Mouse (Mus musculus) MEL (cell line): ENCODE measurements at regions not wholly inside any gene's neighbourhood (a gene's known extent, or its start where the extent isn't known, plus 50 kb on each side); places are given as distances from the start of the nearest gene placed in this dataset.

Experiments
- DNase-seq: peaks from one replicate; pipeline ENCODE4 v3.0.0; 2011; ENCODE audit warnings: low read depth, low spot score
- H3K27ac ChIP-seq: 2 replicates; pipeline ENCODE4 v1.5.1; 2012; ENCODE audit warnings: low read depth, mild to moderate bottlenecking, control low read depth, low read length, moderate library complexity; ENCODE audit not compliant: control insufficient read depth
- H3K27me3 ChIP-seq, 2 experiments: fragments of 150-350 bp in 1 of 2; sonication (generic) in 1 of 2; 2 replicates each; pipeline ENCODE4 v1.6.1; 2012; ENCODE audit warnings: low read length in 2 of 2, mild to moderate bottlenecking in 2 of 2, improper control_type of control experiment in 1 of 2, moderate library complexity in 1 of 2; ENCODE audit not compliant: insufficient read depth in 2 of 2, control insufficient read depth in 1 of 2
- H3K36me3 ChIP-seq, 2 experiments: 2 replicates each; pipeline ENCODE4 v1.6.1; 2012 to 2014; ENCODE audit warnings: low read length in 2 of 2, improper control_type of control experiment in 1 of 2, inconsistent platforms in 1 of 2, mild to moderate bottlenecking in 1 of 2; ENCODE audit not compliant: insufficient read depth in 2 of 2, control insufficient read depth in 1 of 2
- H3K4me1 ChIP-seq, 2 experiments: fragments of 150-350 bp in 1 of 2; sonication (generic) in 1 of 2; 2 replicates each; pipeline ENCODE4 v1.6.1; 2012; ENCODE audit warnings: low read length in 2 of 2, improper control_type of control experiment in 1 of 2, mild to moderate bottlenecking in 1 of 2; ENCODE audit not compliant: insufficient read depth in 2 of 2, control insufficient read depth in 1 of 2
- H3K4me3 ChIP-seq, 2 experiments: fragments of 150-350 bp in 1 of 2; sonication (generic) in 1 of 2; 2 replicates each; pipeline ENCODE4 v1.5.1; 2012; ENCODE audit warnings: low read depth in 2 of 2, low read length in 2 of 2, mild to moderate bottlenecking in 2 of 2, moderate library complexity in 2 of 2, control low read depth in 1 of 2, improper control_type of control experiment in 1 of 2; ENCODE audit not compliant: control insufficient read depth in 1 of 2, insufficient read depth in 1 of 2
- H3K79me2 ChIP-seq: 2 replicates; pipeline ENCODE4 v1.6.1; 2012; ENCODE audit warnings: mild to moderate bottlenecking, low read length, moderate library complexity; ENCODE audit not compliant: control insufficient read depth, poor library complexity, insufficient read depth
- H3K9ac ChIP-seq: 2 replicates; pipeline ENCODE4 v1.6.1; 2012; ENCODE audit warnings: low read depth, mild to moderate bottlenecking, control low read depth, low read length, moderate library complexity; ENCODE audit not compliant: control insufficient read depth, poor library complexity, severe bottlenecking
- H3K9me3 ChIP-seq: fragments of 150-350 bp; sonication (generic); replicated peaks from 2 replicates; pipeline ENCODE4 v1.6.1; 2012; ENCODE audit warnings: mild to moderate bottlenecking, low read length, improper control_type of control experiment, moderate library complexity; ENCODE audit not compliant: insufficient read depth
- BHLHE40 ChIP-seq: IDR thresholded peaks from 2 replicates; pipeline ENCODE4 v1.6.1; 2012; ENCODE audit warnings: low read depth, mild to moderate bottlenecking, inconsistent platforms, low read length, improper control_type of control experiment, borderline replicate concordance
- CHD1 ChIP-seq: IDR thresholded peaks from 2 replicates; pipeline ENCODE4 v1.6.1; 2012; ENCODE audit warnings: low read depth, mild to moderate bottlenecking, inconsistent platforms, low read length, improper control_type of control experiment
- EP300 ChIP-seq, 2 experiments: IDR thresholded peaks; 2 replicates each; pipeline ENCODE4 v1.6.1; 2011; ENCODE audit warnings: improper control_type of control experiment in 2 of 2, low read length in 2 of 2, low read depth in 1 of 2, mild to moderate bottlenecking in 1 of 2
- MAX ChIP-seq: IDR thresholded peaks from 2 replicates; pipeline ENCODE4 v1.6.1; 2011; ENCODE audit warnings: low read length, improper control_type of control experiment
- MAZ ChIP-seq: IDR thresholded peaks from 2 replicates; pipeline ENCODE4 v1.6.1; 2012; ENCODE audit warnings: low read depth, mild to moderate bottlenecking, inconsistent platforms, low read length, improper control_type of control experiment
- MEF2A ChIP-seq: IDR thresholded peaks from 2 replicates; pipeline ENCODE4 v1.6.1; 2014; ENCODE audit warnings: low read depth, mild to moderate bottlenecking, inconsistent platforms, low read length, improper control_type of control experiment; ENCODE audit not compliant: poor library complexity, insufficient replicate concordance, severe bottlenecking; ENCODE audit errors: extremely low read depth
- MYB ChIP-seq: IDR thresholded peaks from 2 replicates; pipeline ENCODE4 v1.6.1; 2011; ENCODE audit warnings: mild to moderate bottlenecking, low read depth, low read length, improper control_type of control experiment
- MYC ChIP-seq: IDR thresholded peaks from 2 replicates; pipeline ENCODE4 v1.6.1; 2011; ENCODE audit warnings: low read depth, mild to moderate bottlenecking, low read length, improper control_type of control experiment, moderate library complexity
- NELFE ChIP-seq: IDR thresholded peaks from 2 replicates; pipeline ENCODE4 v1.6.1; 2011; ENCODE audit warnings: low read depth, low read length, improper control_type of control experiment
- POLR2AphosphoS2 ChIP-seq: IDR thresholded peaks from 2 replicates; pipeline ENCODE4 v1.6.1; 2011; ENCODE audit warnings: low read length, improper control_type of control experiment
- SIN3A ChIP-seq: IDR thresholded peaks from 2 replicates; pipeline ENCODE4 v1.6.1; 2012; ENCODE audit warnings: low read length, improper control_type of control experiment, inconsistent platforms
- SMC3 ChIP-seq: IDR thresholded peaks from 2 replicates; pipeline ENCODE4 v1.6.1; 2011; ENCODE audit warnings: low read depth, low read length, improper control_type of control experiment
- TBP ChIP-seq: IDR thresholded peaks from 2 replicates; pipeline ENCODE4 v1.8.0; 2011; ENCODE audit warnings: low read depth, low read length, improper control_type of control experiment
- UBTF ChIP-seq: IDR thresholded peaks from 2 replicates; pipeline ENCODE4 v1.6.1; 2012; ENCODE audit warnings: low read depth, mild to moderate bottlenecking, inconsistent platforms, low read length, improper control_type of control experiment, moderate library complexity, borderline replicate concordance; ENCODE audit not compliant: insufficient read depth
- USF2 ChIP-seq, 2 experiments: IDR thresholded peaks; 2 replicates each; pipeline ENCODE4 v1.6.1; 2011 to 2012; ENCODE audit warnings: improper control_type of control experiment in 2 of 2, low read length in 2 of 2, borderline replicate concordance in 1 of 2, inconsistent platforms in 1 of 2, low read depth in 1 of 2, mild to moderate bottlenecking in 1 of 2; ENCODE audit not compliant: insufficient read depth in 1 of 2

- TF ChIP-seq MEF2A = no peak
- TF ChIP-seq NELFE = no peak
- no peak for TF ChIP-seq MAZ
- TF ChIP-seq SMC3 = no peak
- TF ChIP-seq POLR2AphosphoS2 = no peak
- Histone ChIP-seq H3K27me3 (no peaks in the 10 kb centered on the region), H3K4me1 (no peaks in the 10 kb centered on the region), H3K36me3 (no peaks in the 10 kb centered on the region), H3K79me2 (no peaks in the 10 kb centered on the region), H3K9ac (no peak overlapping the region), H3K9me3 (no peaks in the 10 kb centered on the region), H3K4me3 (no peak overlapping the region), H3K27ac (no peak overlapping the region)
- DNase-seq = no peak
These were observed 113.9 kb upstream of the Cttnbp2 start for GRCm38 (mm10) chr6:18628591-18628990.

DNA sequence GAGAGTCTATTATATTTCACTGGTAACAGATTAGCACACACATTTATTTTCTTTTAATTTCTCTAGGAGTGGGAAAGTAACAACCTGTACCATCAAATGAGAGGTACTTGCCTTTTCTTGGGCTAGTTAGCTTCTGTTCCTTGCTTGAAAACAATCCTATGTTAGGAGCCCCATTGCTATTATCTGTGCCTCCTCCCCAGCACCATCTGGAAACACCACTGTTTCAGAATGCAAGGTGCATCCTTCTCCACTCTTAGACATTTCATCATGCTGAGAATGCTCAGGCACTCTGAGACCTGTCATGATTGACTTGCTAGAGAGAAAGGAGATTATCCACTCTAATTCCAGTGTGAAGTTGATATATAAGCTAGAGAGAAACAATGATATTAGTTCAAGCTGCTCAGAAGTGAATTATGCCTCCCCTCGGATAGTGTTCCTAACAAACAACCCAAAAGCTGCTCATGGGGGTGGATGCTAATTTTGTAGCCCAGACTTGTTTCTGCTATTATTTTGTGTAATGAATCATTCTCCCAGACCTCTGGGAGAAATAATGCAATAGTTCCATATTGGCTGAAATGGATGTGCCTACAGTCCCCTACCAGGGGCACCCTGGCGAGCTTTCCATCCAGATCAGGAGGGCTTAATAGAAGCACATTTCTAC, 119.0 kb upstream of the Cttnbp2 start:
- no peaks in the 10 kb centered on the region for H3K36me3 ChIP-seq

GRCm38 (mm10) chr6:18639712-18640383, 125.2 kb upstream of the Cttnbp2 start:
- no peaks in the 10 kb centered on the region for H3K36me3 ChIP-seq
- TF ChIP-seq POLR2AphosphoS2 = no peak
- H3K27me3 ChIP-seq = no peaks in the 10 kb centered on the region
- H3K4me1 ChIP-seq = no peaks in the 10 kb centered on the region
- no peaks in the 10 kb centered on the region for H3K79me2 ChIP-seq
- no peak overlapping the region for H3K27ac ChIP-seq
- no peak overlapping the region for H3K9ac ChIP-seq
- no peaks in the 10 kb centered on the region for H3K9me3 ChIP-seq
- H3K4me3 ChIP-seq = no peak overlapping the region
- DNase-seq = no peak

More for the DNA sequence above, 119.0 kb upstream of the Cttnbp2 start:
- no peaks in the 10 kb centered on the region; a peak in 1 of 4 replicates for H3K27me3 ChIP-seq
- H3K4me1 ChIP-seq = no peaks in the 10 kb centered on the region
- H3K79me2 ChIP-seq = no peaks in the 10 kb centered on the region
- H3K9me3 ChIP-seq = no peaks in the 10 kb centered on the region
- no peak overlapping the region for H3K27ac ChIP-seq
- no peak overlapping the region for H3K9ac ChIP-seq
- no peak for DNase-seq
- no peak overlapping the region for H3K4me3 ChIP-seq
- TF ChIP-seq MYB = no peak
- no peak for TF ChIP-seq TBP
- TF ChIP-seq UBTF = no peak
- TF ChIP-seq MAX = no peak
- no peak for TF ChIP-seq SIN3A
- TF ChIP-seq EP300 (IDR thresholded peaks at IDR 0.05; ENCODE audit: low read depth in 1 of 2, low read length in 2 of 2) = no peak
- no peak for TF ChIP-seq CHD1
- no peak for TF ChIP-seq MYC
- TF ChIP-seq USF2 (IDR thresholded peaks at IDR 0.05; ENCODE audit: borderline replicate concordance in 1 of 2, insufficient read depth in 1 of 2, low read depth in 1 of 2, low read length in 2 of 2) = no peak
- TF ChIP-seq BHLHE40 = no peak
